Mouse (Mus musculus): ENCODE data around the gene Nags.

DNA sequence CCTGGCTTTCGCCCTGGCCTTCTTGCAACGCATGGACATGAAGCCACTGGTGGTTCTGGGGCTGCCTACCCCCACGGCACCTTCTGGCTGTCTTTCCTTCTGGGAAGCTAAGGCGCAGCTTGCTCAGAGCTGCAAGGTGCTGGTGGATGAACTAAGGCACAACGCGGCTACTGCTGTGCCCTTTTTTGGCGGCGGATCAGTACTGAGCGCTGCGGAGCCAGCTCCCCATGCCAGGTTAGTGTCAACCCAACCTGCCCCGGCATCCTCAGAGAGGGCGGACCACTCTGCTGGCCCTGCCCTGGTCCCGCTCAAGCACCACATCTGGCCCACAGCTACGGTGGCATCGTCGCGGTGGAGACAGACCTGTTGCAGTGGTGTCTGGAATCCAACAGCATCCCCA lies 1.2 kb downstream of the Nags start:
- TF ChIP-seq CTCF (IDR thresholded peaks at IDR 0.05; ENCODE audit: low read depth) (no peak), EP300 (IDR thresholded peaks at IDR 0.05; ENCODE audit: low read depth) (no peak)
